Mouse (Mus musculus) liver, embryonic 13.5 days (tissue): Measurements from ENCODE around the gene Lrp5. TPM values are rescaled to one million over a fixed set of nuclear protein-coding genes. Genes with fewer than 3 reads are reported as not detected.

Experiments used
- ATAC-seq: fragments of 200-750 bp; cut with Nextera tagmentation; 2 replicates; pipeline ENCODE4 v1.8.0; 2017; ENCODE audit warnings: low read depth, mild to moderate bottlenecking, moderate number of reproducible peaks, moderate library complexity
- DNase-seq: peaks from one replicate; pipeline ENCODE4 v3.0.0; 2022
- H3K27ac ChIP-seq: fragments of 300-500 bp; sonication (generic); 2 replicates; pipeline ENCODE4 v1.5.1; 2015; ENCODE audit warnings: moderate library complexity, mild to moderate bottlenecking, inconsistent platforms
- H3K27me3 ChIP-seq: fragments of 300-500 bp; sonication (generic); 2 replicates; pipeline ENCODE4 v1.6.1; 2015; ENCODE audit warnings: mild to moderate bottlenecking, inconsistent platforms
- H3K36me3 ChIP-seq: fragments of 300-500 bp; sonication (generic); 2 replicates; pipeline ENCODE4 v1.6.1; 2015; ENCODE audit warnings: mild to moderate bottlenecking, inconsistent platforms
- H3K4me1 ChIP-seq: fragments of 300-500 bp; sonication (generic); replicated peaks from 2 replicates; pipeline ENCODE4 v1.6.1; 2015; ENCODE audit warnings: inconsistent platforms
- H3K4me2 ChIP-seq: fragments of 300-500 bp; sonication (generic); 2 replicates; pipeline ENCODE4 v1.6.1; 2015; ENCODE audit warnings: inconsistent platforms, mild to moderate bottlenecking, moderate library complexity
- H3K4me3 ChIP-seq: fragments of 300-500 bp; sonication (generic); replicated peaks from 2 replicates; pipeline ENCODE4 v1.5.1; 2015; ENCODE audit warnings: mild to moderate bottlenecking, inconsistent platforms
- H3K9ac ChIP-seq: fragments of 300-500 bp; sonication (generic); 2 replicates; pipeline ENCODE4 v1.6.1; 2015; ENCODE audit warnings: mild to moderate bottlenecking, inconsistent platforms
- H3K9me3 ChIP-seq: fragments of 300-500 bp; sonication (generic); replicated peaks from 2 replicates; pipeline ENCODE4 v1.6.1; 2016; ENCODE audit warnings: inconsistent platforms
- WGBS: fragments of 180-500 bp; shearing (Covaris S2); methylation state at CpG from one replicate; pipeline ENCODE4 v1.1.7; 2015; ENCODE audit not compliant: insufficient replicate concordance; 5-methylcytosine and 5-hydroxymethylcytosine counted together
- polyA plus RNA-seq: library from polyadenylated mRNA; unstranded; fragments of >200 nt; fragmentation: Nextera tagmentation; extraction: Ambion mirVana; gene quantifications from 2 replicates; pipeline ENCODE4 v1.2.1, GENCODE M21; 2015

The Lrp5 gene
- polyA plus RNA-seq, 1 experiment from 2014 or later = 2.0 TPM

GRCm38 (mm10) chr19:3576451-3577264, 109.7 kb downstream of the Lrp5 start:
- no peak for ATAC-seq
- H3K9ac ChIP-seq = peak overlapping the region; percentile 76

GRCm38 (mm10) chr19:3575632-3576384, 110.6 kb downstream of the Lrp5 start, which contains the start of gene Ppp6r3:
TSS of gene Ppp6r3 (minus strand) at chr19:3575749.
- WGBS = under 1% methylated on average over 51 of the region's 51 CpGs
- Histone ChIP-seq H3K9ac (peak within 1 kb of the TSS; percentile 95), H3K27ac (peak within 1 kb of the TSS; percentile 91), H3K27me3 (no peaks in the 10 kb centered on the region), H3K9me3 (no peaks in the 10 kb centered on the region), H3K4me2 (peak within 1 kb of the TSS; percentile 79), H3K4me1 (peaks cover 52% of the 10 kb centered on the region), H3K36me3 (no peaks in the 10 kb centered on the region; the same call in 1 of the 2 replicates), H3K4me3 (peak within 1 kb of the TSS; percentile 88)
- DNase-seq (peak; percentile 97), ATAC-seq (peak; percentile 95)

More at GRCm38 (mm10) chr19:3576451-3577264, 109.7 kb downstream of the Lrp5 start:
- peak overlapping the region; percentile 91 for H3K27ac ChIP-seq
- H3K4me1 ChIP-seq = peaks cover 47% of the 10 kb centered on the region
- peak; percentile 29 for DNase-seq
- H3K36me3 ChIP-seq = no peaks in the 10 kb centered on the region
- no peaks in the 10 kb centered on the region for H3K9me3 ChIP-seq
- H3K27me3 ChIP-seq = no peaks in the 10 kb centered on the region
- H3K4me2 ChIP-seq = peak overlapping the region; percentile 74
- 56% methylated on average over 5 of the region's 5 CpGs for WGBS
- peak overlapping the region; percentile 88 for H3K4me3 ChIP-seq

DNA sequence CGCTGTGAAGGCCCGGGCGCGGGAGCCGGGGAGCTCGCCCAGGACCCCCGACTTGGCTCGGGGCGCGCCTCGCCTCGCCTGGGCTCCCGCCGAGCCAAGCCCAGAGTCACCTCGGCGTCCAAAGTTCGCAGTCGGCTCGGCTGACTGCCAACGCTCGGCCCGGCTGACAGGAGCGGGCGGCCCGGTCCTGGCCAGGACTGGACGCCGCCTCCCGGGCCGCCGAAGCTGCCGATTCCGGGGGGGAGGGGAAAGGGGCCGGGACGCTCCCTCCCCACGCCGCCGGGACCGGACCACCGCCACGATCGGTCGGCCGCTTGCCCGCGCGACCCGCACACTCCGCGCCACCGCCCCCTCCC, 111.1 kb downstream of the Lrp5 start:
- H3K9me3 ChIP-seq = no peaks in the 10 kb centered on the region
- H3K9ac ChIP-seq = peak overlapping the region; percentile 95
- no peaks in the 10 kb centered on the region for H3K27me3 ChIP-seq
- peaks cover 58% of the 10 kb centered on the region for H3K4me1 ChIP-seq
- DNase-seq (no peak), ATAC-seq (peak; percentile 65)
- H3K4me2 ChIP-seq = peak overlapping the region; percentile 79
- WGBS = under 1% methylated on average over 47 of the region's 50 CpGs
- H3K4me3 ChIP-seq = peak overlapping the region; percentile 88
- H3K36me3 ChIP-seq = no peaks in the 10 kb centered on the region; the same call in 1 of the 2 replicates
- H3K27ac ChIP-seq = peak overlapping the region; percentile 91

GRCm38 (mm10) chr19:3574593-3575094, 111.7 kb downstream of the Lrp5 start:
- 4% methylated on average over 9 of the region's 9 CpGs for WGBS

GRCm38 (mm10) chr19:3564309-3564708, 122.1 kb downstream of the Lrp5 start:
- Histone ChIP-seq H3K27me3 (no peaks in the 10 kb centered on the region), H3K36me3 (0 out of 2 replicates have a peak, but pooled peaks cover 11% of the 10 kb centered on the region), H3K9ac (no peak overlapping the region), H3K4me1 (peaks cover 42% of the 10 kb centered on the region), H3K4me3 (no peak overlapping the region), H3K4me2 (no peak overlapping the region), H3K27ac (no peak overlapping the region), H3K9me3 (no peaks in the 10 kb centered on the region)
- WGBS = 85% methylated on average over 3 of the region's 3 CpGs
- ATAC-seq (no peak), DNase-seq (no peak)

More at GRCm38 (mm10) chr19:3574593-3575094, 111.7 kb downstream of the Lrp5 start:
- Histone ChIP-seq H3K9ac (peak overlapping the region; percentile 95), H3K27ac (peak overlapping the region; percentile 91), H3K4me2 (peak overlapping the region; percentile 79), H3K4me1 (peaks cover 61% of the 10 kb centered on the region), H3K4me3 (peak overlapping the region; percentile 88), H3K27me3 (no peaks in the 10 kb centered on the region), H3K36me3 (no peaks in the 10 kb centered on the region; the same call in 1 of the 2 replicates), H3K9me3 (no peaks in the 10 kb centered on the region)
- ATAC-seq = no peak
- DNase-seq = no peak

- H3K4me1 ChIP-seq = peaks cover 32% of the 10 kb centered on the region
- no peak overlapping the region for H3K4me2 ChIP-seq
- WGBS = 83% methylated on average over 6 of the region's 6 CpGs
- no peak overlapping the region for H3K4me3 ChIP-seq
- no peak overlapping the region for H3K9ac ChIP-seq
- 0 out of 2 replicates have a peak, but pooled peaks cover 11% of the 10 kb centered on the region for H3K36me3 ChIP-seq
- H3K27me3 ChIP-seq = no peaks in the 10 kb centered on the region
- no peak for DNase-seq
- no peak for ATAC-seq
- H3K9me3 ChIP-seq = no peaks in the 10 kb centered on the region
- H3K27ac ChIP-seq = no peak overlapping the region
These were observed 123.6 kb downstream of the Lrp5 start for GRCm38 (mm10) chr19:3562752-3563151.

DNA sequence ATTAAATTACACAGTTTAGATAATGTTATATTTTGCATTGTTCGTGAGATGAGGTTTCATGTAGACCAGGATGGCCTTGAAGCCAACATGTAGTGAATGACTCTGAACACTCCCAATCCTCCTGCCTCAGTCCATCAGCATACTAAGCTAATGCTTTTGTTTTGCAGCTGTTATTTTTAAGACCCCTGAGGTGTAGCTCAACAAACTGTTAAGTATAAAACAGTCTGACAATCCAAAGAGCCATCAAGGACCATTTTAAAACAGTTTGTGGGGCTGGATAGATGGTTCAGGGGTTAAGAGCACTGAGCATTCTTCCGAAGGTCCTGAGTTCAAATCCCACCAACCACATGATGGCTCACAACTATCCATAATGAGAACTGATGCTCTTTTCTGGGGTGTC, 124.1 kb downstream of the Lrp5 start:
- DNase-seq (no peak), ATAC-seq (no peak)
- peaks cover 35% of the 10 kb centered on the region for H3K4me1 ChIP-seq
- H3K9ac ChIP-seq = no peak overlapping the region
- H3K36me3 ChIP-seq = 0 out of 2 replicates have a peak, but pooled peaks cover 11% of the 10 kb centered on the region
- H3K9me3 ChIP-seq = no peaks in the 10 kb centered on the region
- no peak overlapping the region for H3K27ac ChIP-seq
- 88% methylated on average over 2 of the region's 2 CpGs for WGBS
- no peaks in the 10 kb centered on the region for H3K27me3 ChIP-seq
- no peak overlapping the region for H3K4me2 ChIP-seq
- H3K4me3 ChIP-seq = no peak overlapping the region

DNA sequence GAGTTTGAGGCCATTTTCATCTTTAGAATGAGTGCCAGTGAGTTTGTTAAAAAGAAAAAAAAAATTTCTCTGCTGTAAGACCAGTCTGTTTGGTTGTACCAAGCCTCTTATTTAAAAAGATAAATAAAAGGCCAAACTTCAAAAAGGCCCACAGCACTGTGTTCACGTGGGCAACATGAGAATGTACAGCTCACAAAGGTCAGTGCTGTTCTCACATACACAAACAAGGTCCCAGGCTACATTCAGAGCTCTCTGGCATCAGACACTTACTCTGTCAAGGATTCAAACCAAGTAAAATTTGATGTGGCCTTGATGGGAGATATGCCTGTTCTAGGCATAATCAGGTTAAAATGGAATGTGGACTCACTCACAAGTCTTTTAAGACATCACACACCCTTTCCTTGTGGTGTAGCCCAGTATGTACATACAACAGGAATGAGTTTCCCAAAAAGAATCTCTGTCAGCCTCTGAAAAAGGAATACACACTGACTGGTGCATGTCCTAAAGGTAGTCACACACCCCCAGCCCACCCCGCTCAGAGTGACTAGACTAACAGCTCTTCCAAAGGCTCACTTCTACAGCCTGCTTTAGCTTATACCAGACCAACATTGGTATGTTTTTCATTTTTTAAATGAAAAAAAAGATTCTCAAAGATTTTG, 130.1 kb downstream of the Lrp5 start:
- Histone ChIP-seq H3K36me3 (0 out of 2 replicates have a peak, but pooled peaks cover 4% of the 10 kb centered on the region), H3K9me3 (no peaks in the 10 kb centered on the region), H3K27me3 (no peaks in the 10 kb centered on the region), H3K9ac (no peak overlapping the region), H3K4me2 (no peak overlapping the region), H3K4me3 (no peak overlapping the region), H3K27ac (peak overlapping the region; percentile 26; the same call in 1 of the 2 replicates), H3K4me1 (peaks cover 39% of the 10 kb centered on the region)
- no peak for DNase-seq
- ATAC-seq = peak; percentile 52
- 81% methylated on average over 2 of the region's 2 CpGs for WGBS

GRCm38 (mm10) chr19:3554785-3555184, 131.6 kb downstream of the Lrp5 start:
- Histone ChIP-seq H3K4me2 (no peak overlapping the region), H3K9me3 (no peaks in the 10 kb centered on the region), H3K9ac (no peak overlapping the region), H3K27me3 (no peaks in the 10 kb centered on the region), H3K36me3 (0 out of 2 replicates have a peak, but pooled peaks cover 2% of the 10 kb centered on the region), H3K27ac (no peak overlapping the region), H3K4me3 (no peak overlapping the region), H3K4me1 (peaks cover 40% of the 10 kb centered on the region)
- ATAC-seq (no peak), DNase-seq (no peak)
- 73% methylated on average over 8 of the region's 8 CpGs for WGBS

DNA sequence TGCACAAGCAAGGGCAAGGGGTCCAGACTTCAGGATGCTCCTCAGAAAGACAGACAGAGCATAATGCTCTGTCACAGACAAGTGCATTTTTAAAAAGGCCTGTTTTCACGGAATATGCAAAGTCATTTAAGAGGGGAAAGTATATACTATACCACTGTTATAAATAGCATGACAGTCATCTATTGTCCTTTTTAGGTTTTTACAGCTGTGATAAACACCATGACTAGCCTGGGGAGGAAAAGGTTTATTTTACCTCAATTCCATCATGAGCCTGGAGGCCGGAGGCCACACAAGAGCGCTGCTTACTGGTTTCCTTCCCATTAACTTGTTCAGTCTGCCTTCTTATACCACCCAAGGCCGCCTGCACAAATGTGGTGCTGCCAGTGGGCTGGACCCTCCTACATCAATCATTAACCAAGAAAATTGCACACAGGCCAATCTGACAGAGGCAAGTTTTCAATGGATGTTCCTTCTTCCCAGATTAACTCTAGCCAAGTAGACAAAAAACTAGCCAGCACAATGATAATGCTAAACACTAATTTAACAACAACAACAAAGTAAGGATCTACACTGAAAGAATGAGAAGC, 134.7 kb downstream of the Lrp5 start:
- Histone ChIP-seq H3K9me3 (no peaks in the 10 kb centered on the region), H3K4me2 (no peak overlapping the region), H3K36me3 (peaks cover 7% of the 10 kb centered on the region), H3K4me3 (no peak overlapping the region), H3K27ac (no peak overlapping the region), H3K27me3 (no peaks in the 10 kb centered on the region), H3K4me1 (peaks cover 30% of the 10 kb centered on the region), H3K9ac (no peak overlapping the region)
- WGBS = 67% methylated on average over 4 of the region's 4 CpGs
- DNase-seq (no peak), ATAC-seq (no peak)
